Mouse (Mus musculus): ENCODE results near the gene Trio.

Trio gene

GRCm38 (mm10) chr15:28025447-28026166 lies at the start of gene Trio:
TSS of gene Trio (minus strand) at chr15:28025848.
- peak; percentile 90 to 97 for DNase-seq (ENCODE audit: low spot score in 2 of 2)

- DNase-seq (ENCODE audit: low spot score in 2 of 2), result no peak
Measured at GRCm38 (mm10) chr15:28074416-28074970, 48.8 kb upstream of the Trio start.

GRCm38 (mm10) chr15:28071601-28072000 lies 46.0 kb upstream of the Trio start:
- DNase-seq (ENCODE audit: low spot score in 2 of 2), result no peak

- no peak for DNase-seq (ENCODE audit: low spot score in 2 of 2)
Measured at GRCm38 (mm10) chr15:28070771-28071419, 45.2 kb upstream of the Trio start.

GRCm38 (mm10) chr15:28070221-28070620 lies 44.6 kb upstream of the Trio start:
- DNase-seq (ENCODE audit: low spot score in 2 of 2), result no peak

GRCm38 (mm10) chr15:28067373-28067772 lies 41.7 kb upstream of the Trio start:
- no peak for DNase-seq (ENCODE audit: low spot score in 2 of 2)

- DNase-seq (ENCODE audit: low spot score in 2 of 2), result no peak
Measured at GRCm38 (mm10) chr15:28066468-28066867, 40.8 kb upstream of the Trio start.

- DNase-seq (ENCODE audit: low spot score in 2 of 2), result no peak
Measured at GRCm38 (mm10) chr15:28065572-28065971, 39.9 kb upstream of the Trio start.

- DNase-seq (ENCODE audit: low spot score in 2 of 2), result no peak
Measured at GRCm38 (mm10) chr15:28064733-28065088, 39.1 kb upstream of the Trio start.

- no peak for DNase-seq (ENCODE audit: low spot score in 2 of 2)
Measured at GRCm38 (mm10) chr15:28064081-28064732, 38.6 kb upstream of the Trio start.

- DNase-seq (ENCODE audit: low spot score in 2 of 2), result no peak
Measured at GRCm38 (mm10) chr15:28063466-28063865, 37.8 kb upstream of the Trio start.

- no peak for DNase-seq (ENCODE audit: low spot score in 2 of 2)
Measured at GRCm38 (mm10) chr15:28062016-28062415, 36.4 kb upstream of the Trio start.

GRCm38 (mm10) chr15:28060977-28061376 lies 35.3 kb upstream of the Trio start:
- no peak for DNase-seq (ENCODE audit: low spot score in 2 of 2)

- DNase-seq (ENCODE audit: low spot score in 2 of 2), result no peak
Measured at GRCm38 (mm10) chr15:28060423-28060822, 34.8 kb upstream of the Trio start.

GRCm38 (mm10) chr15:28057545-28057944 lies 31.9 kb upstream of the Trio start:
- DNase-seq (ENCODE audit: low spot score in 2 of 2), result no peak

- DNase-seq (ENCODE audit: low spot score in 2 of 2), result no peak
Measured at GRCm38 (mm10) chr15:28054731-28055130, 29.1 kb upstream of the Trio start.

- no peak for DNase-seq (ENCODE audit: low spot score in 2 of 2)
Measured at GRCm38 (mm10) chr15:28054111-28054510, 28.5 kb upstream of the Trio start.

- DNase-seq (ENCODE audit: low spot score in 2 of 2), result no peak
Measured at GRCm38 (mm10) chr15:28053226-28053625, 27.6 kb upstream of the Trio start.

- DNase-seq (ENCODE audit: low spot score in 2 of 2), result no peak
Measured at GRCm38 (mm10) chr15:28051811-28052210, 26.2 kb upstream of the Trio start.

- no peak for DNase-seq (ENCODE audit: low spot score in 2 of 2)
Measured at GRCm38 (mm10) chr15:28051104-28051625, 25.5 kb upstream of the Trio start.

GRCm38 (mm10) chr15:28047711-28048110 lies 22.1 kb upstream of the Trio start:
- no peak for DNase-seq (ENCODE audit: low spot score in 2 of 2)

- no peak for DNase-seq (ENCODE audit: low spot score in 2 of 2)
Measured at GRCm38 (mm10) chr15:28041158-28041865, 15.7 kb upstream of the Trio start.

Measured in left cerebral cortex, adult 9 months (tissue).